Mouse (Mus musculus) embryonic stem cell, embryonic (primary cell): ENCODE measurements around the gene Rpl7a.

Experiments used
- CTCF ChIA-PET, 4 experiments: fragments of 300-600 bp in 2 of 4; fragments of 350-600 bp in 2 of 4; sonication (Branson Sonifier 250); formaldehyde crosslinking; loops; one replicate each; lab custom pipeline; 2022; ENCODE audit warnings: inconsistent platforms in 2 of 4; lab: Charles Lee
- POLR2A ChIA-PET, 4 experiments: fragments of 300-600 bp in 2 of 4; fragments of 350-600 bp in 2 of 4; sonication (Branson Sonifier 250); formaldehyde crosslinking; loops; one replicate each; lab custom pipeline; 2022; ENCODE audit warnings: antibody characterized with exemption in 4 of 4, inconsistent platforms in 1 of 4; lab: Charles Lee

Gene Rpl7a

GRCm38 (mm10) chr2:26910124-26910993, at the start of gene Rpl7a, which contains the start of gene Med22:
Gene Rpl7a, plus strand, starts transcription at chr2:26910764.
Gene Med22, minus strand, starts transcription at chr2:26910677.
- CTCF ChIA-PET = interaction anchor here in 1 of 4 experiments (0.7 kb wide), 1 partner anchor 11 kb away, joined by 3 read pairs; no protein-coding TSS in a partner anchor
- POLR2A ChIA-PET = interaction anchor here (0.5 to 13.2 kb wide), 24 partner anchors 8 to 818 kb away, joined by 3 to 251 read pairs (median 4); partner anchors contain the start of genes Agpat2 (in 1 of the 4), Surf1 (in 1 of the 4), Surf2 (in 1 of the 4) and Surf4 (in 1 of the 4)

GRCm38 (mm10) chr2:26862856-26863255, 47.7 kb upstream of the Rpl7a start:
- CTCF ChIA-PET = interaction anchor here in 2 of 4 experiments (0.7 to 1.3 kb wide), 2 partner anchors 15 to 177 kb away, joined by 3 read pairs; no protein-coding TSS in a partner anchor

GRCm38 (mm10) chr2:26864879-26865278, 45.7 kb upstream of the Rpl7a start, which contains the start of gene Abo:
Gene Abo, minus strand, starts transcription at chr2:26864979.
- ChIA-PET CTCF (interaction anchor here in 2 of 4 experiments (0.7 to 1.4 kb wide), 3 partner anchors 17 to 470 kb away, joined by 4 to 9 read pairs (median 4); no protein-coding TSS in a partner anchor), POLR2A (interaction anchor here in 2 of 4 experiments (0.7 to 2.0 kb wide), 5 partner anchors 38 to 1177 kb away, joined by 3 to 5 read pairs (median 3); partner anchors contain the start of gene Surf6 (in 2 of the 2))

More at GRCm38 (mm10) chr2:26862856-26863255, 47.7 kb upstream of the Rpl7a start:
- POLR2A ChIA-PET = interaction anchor here (0.6 to 1.7 kb wide), 7 partner anchors 11 to 227 kb away, joined by 3 to 5 read pairs (median 3); partner anchors contain the start of gene Surf6 (in 2 of the 4)

- ChIA-PET CTCF (no interaction called here), POLR2A (interaction anchor here in 3 of 4 experiments (0.7 to 1.6 kb wide), 3 partner anchors 24 to 235 kb away, joined by 3 to 9 read pairs (median 4); partner anchors contain the start of gene Surf6 (in 1 of the 3))
Measured at GRCm38 (mm10) chr2:26870666-26871065, 39.9 kb upstream of the Rpl7a start.

- POLR2A ChIA-PET = interaction anchor here in 1 of 4 experiments (0.9 to 2.4 kb wide), 4 partner anchors 8 to 240 kb away, joined by 3 to 6 read pairs (median 4); partner anchors contain the start of gene Surf6
- CTCF ChIA-PET = no interaction called here
Measured at GRCm38 (mm10) chr2:26878571-26878970, 32.0 kb upstream of the Rpl7a start.

- CTCF ChIA-PET = interaction anchor here in 1 of 4 experiments (0.6 kb wide), 1 partner anchor 1786 kb away, joined by 5 read pairs; no protein-coding TSS in a partner anchor
- POLR2A ChIA-PET = interaction anchor here (0.6 to 1.8 kb wide), 10 partner anchors 14 to 250 kb away, joined by 3 to 9 read pairs (median 5); partner anchors contain the start of gene Surf6 (in 3 of the 4)
Measured at GRCm38 (mm10) chr2:26885541-26885940, 25.0 kb upstream of the Rpl7a start.

- CTCF ChIA-PET = interaction anchor here in 2 of 4 experiments (0.6 kb wide), 2 partner anchors 325 to 1786 kb away, joined by 3 to 5 read pairs; no protein-coding TSS in a partner anchor
- POLR2A ChIA-PET = interaction anchor here (0.6 to 1.8 kb wide), 10 partner anchors 8 to 1001 kb away, joined by 3 to 9 read pairs (median 5); partner anchors contain the start of gene Surf6 (in 3 of the 4)
Measured at GRCm38 (mm10) chr2:26886170-26886569, 24.4 kb upstream of the Rpl7a start.

- POLR2A ChIA-PET = interaction anchor here in 3 of 4 experiments (0.6 to 4.1 kb wide), 8 partner anchors 9 to 260 kb away, joined by 3 to 25 read pairs (median 4); partner anchors contain the start of genes Med22 (in 1 of the 3) and Rpl7a (in 1 of the 3)
- CTCF ChIA-PET = interaction anchor here in 1 of 4 experiments (1.2 to 1.9 kb wide), 2 partner anchors 11 to 48 kb away, joined by 3 to 6 read pairs; no protein-coding TSS in a partner anchor
Measured at GRCm38 (mm10) chr2:26895898-26896297, 14.7 kb upstream of the Rpl7a start.

GRCm38 (mm10) chr2:26900731-26901130, 9.8 kb upstream of the Rpl7a start:
- POLR2A ChIA-PET = interaction anchor here in 3 of 4 experiments (0.9 to 13.2 kb wide), 8 partner anchors 9 to 455 kb away, joined by 3 to 251 read pairs (median 25); partner anchors contain the start of genes Med22 (in 2 of the 3), Rpl7a (in 2 of the 3), Surf1 (in 1 of the 3) and Surf2 (in 1 of the 3)
- CTCF ChIA-PET = no interaction called here

- ChIA-PET POLR2A (interaction anchor here (0.6 to 13.2 kb wide), 75 partner anchors 10 to 603 kb away, joined by 3 to 251 read pairs (median 5); partner anchors contain the start of genes Surf1 (in 3 of the 4), Surf2 (in 3 of the 4), Abo (in 2 of the 4) and Agpat2 (in 2 of the 4)), CTCF (interaction anchor here in 2 of 4 experiments (0.5 to 2.2 kb wide), 8 partner anchors 9 to 1298 kb away, joined by 3 to 11 read pairs (median 4); partner anchors contain the start of gene Inpp5e (in 1 of the 2))
Measured at GRCm38 (mm10) chr2:26901834-26902400, 8.6 kb upstream of the Rpl7a start.

- ChIA-PET POLR2A (interaction anchor here (0.6 to 13.2 kb wide), 116 partner anchors 9 to 666 kb away, joined by 3 to 251 read pairs (median 4); partner anchors contain the start of genes Sec16a (in 3 of the 4), Surf1 (in 3 of the 4), Surf2 (in 3 of the 4) and Abo (in 2 of the 4)), CTCF (interaction anchor here (0.5 to 2.2 kb wide), 20 partner anchors 9 to 1299 kb away, joined by 3 to 11 read pairs (median 4); partner anchors contain the start of genes Surf1 (in 2 of the 4), Surf2 (in 2 of the 4) and Inpp5e (in 1 of the 4))
Measured at GRCm38 (mm10) chr2:26902467-26903220, 7.9 kb upstream of the Rpl7a start, which contains the start of gene Surf6. Gene Surf6, minus strand, starts transcription at chr2:26902879.

- ChIA-PET POLR2A (interaction anchor here (0.5 to 13.2 kb wide), 109 partner anchors 9 to 666 kb away, joined by 3 to 251 read pairs (median 4); partner anchors contain the start of genes Surf1 (in 3 of the 4), Surf2 (in 3 of the 4), Abo (in 2 of the 4) and Agpat2 (in 2 of the 4)), CTCF (interaction anchor here in 3 of 4 experiments (0.7 to 2.2 kb wide), 15 partner anchors 8 to 494 kb away, joined by 3 to 11 read pairs (median 4); partner anchors contain the start of genes Inpp5e (in 1 of the 3), Surf1 (in 1 of the 3) and Surf2 (in 1 of the 3))
Measured at GRCm38 (mm10) chr2:26903311-26903710, 7.3 kb upstream of the Rpl7a start.

- POLR2A ChIA-PET = interaction anchor here in 2 of 4 experiments (0.6 to 13.2 kb wide), 8 partner anchors 14 to 398 kb away, joined by 3 to 251 read pairs (median 3); partner anchors contain the start of genes Surf1 (in 1 of the 2) and Surf2 (in 1 of the 2)
- CTCF ChIA-PET = interaction anchor here (0.8 to 2.0 kb wide), 6 partner anchors 11 to 223 kb away, joined by 3 to 11 read pairs (median 4); partner anchors contain the start of genes Surf1 (in 2 of the 4) and Surf2 (in 2 of the 4)
Measured at GRCm38 (mm10) chr2:26905936-26906335, 4.6 kb upstream of the Rpl7a start.

- ChIA-PET POLR2A (interaction anchor here in 3 of 4 experiments (0.9 to 13.2 kb wide), 12 partner anchors 11 to 302 kb away, joined by 3 to 251 read pairs (median 4); partner anchors contain the start of genes Surf1 (in 2 of the 3), Surf2 (in 2 of the 3) and Agpat2 (in 1 of the 3)), CTCF (interaction anchor here (0.6 to 2.0 kb wide), 20 partner anchors 10 to 405 kb away, joined by 3 to 11 read pairs (median 4); partner anchors contain the start of genes Agpat2 (in 2 of the 4), Surf1 (in 2 of the 4) and Surf2 (in 2 of the 4))
Measured at GRCm38 (mm10) chr2:26906431-26906830, 4.1 kb upstream of the Rpl7a start.

GRCm38 (mm10) chr2:26907109-26907508, 3.5 kb upstream of the Rpl7a start:
- CTCF ChIA-PET = interaction anchor here (0.6 to 2.0 kb wide), 32 partner anchors 9 to 573 kb away, joined by 3 to 11 read pairs (median 4); partner anchors contain the start of genes Surf1 (in 3 of the 4), Surf2 (in 3 of the 4), Agpat2 (in 2 of the 4) and Slc2a6 (in 1 of the 4)
- POLR2A ChIA-PET = interaction anchor here in 3 of 4 experiments (0.5 to 13.2 kb wide), 22 partner anchors 10 to 535 kb away, joined by 3 to 251 read pairs (median 3); partner anchors contain the start of genes Surf1 (in 2 of the 3), Surf2 (in 2 of the 3), Agpat2 (in 1 of the 3) and Brd3os (in 1 of the 3)
